Mouse (Mus musculus): Measurements from ENCODE around the gene Cpeb3.
"Not testable (repeated sequence)": the region's sequence is repeated elsewhere in the genome, so short reads cannot be mapped to it uniquely, and the experiment has no call there.

Gene Cpeb3

GRCm38 (mm10) chr19:37208176-37208755 is at the start of gene Cpeb3:
Cpeb3 (minus strand) TSS chr19:37208601.
- DNase-seq (ENCODE audit: low read depth, low spot score) = peak; percentile 66

- DNase-seq (ENCODE audit: low read depth, low spot score) = no peak
These were observed 46.9 kb upstream of the Cpeb3 start for GRCm38 (mm10) chr19:37255321-37255720.

GRCm38 (mm10) chr19:37252104-37252503 is 43.7 kb upstream of the Cpeb3 start:
- DNase-seq (ENCODE audit: low read depth, low spot score) = peak; percentile 53

GRCm38 (mm10) chr19:37248199-37248598 is 39.8 kb upstream of the Cpeb3 start:
- DNase-seq (ENCODE audit: low read depth, low spot score) = no peak

- DNase-seq (ENCODE audit: low read depth, low spot score) = no peak
These were observed 38.5 kb upstream of the Cpeb3 start for GRCm38 (mm10) chr19:37246859-37247258.

GRCm38 (mm10) chr19:37242707-37243106 is 34.3 kb upstream of the Cpeb3 start:
- DNase-seq (ENCODE audit: low read depth, low spot score) = no peak

- peak; percentile 56 for DNase-seq (ENCODE audit: low read depth, low spot score)
These were observed 32.8 kb upstream of the Cpeb3 start for GRCm38 (mm10) chr19:37241201-37241600.

- peak; percentile 57 for DNase-seq (ENCODE audit: low read depth, low spot score)
These were observed 30.7 kb upstream of the Cpeb3 start for GRCm38 (mm10) chr19:37239096-37239495.

GRCm38 (mm10) chr19:37238651-37239050 is 30.2 kb upstream of the Cpeb3 start:
- peak; percentile 50 for DNase-seq (ENCODE audit: low read depth, low spot score)

GRCm38 (mm10) chr19:37237712-37238437 is 29.5 kb upstream of the Cpeb3 start:
- DNase-seq (ENCODE audit: low read depth, low spot score) = peak; percentile 27

- no peak for DNase-seq (ENCODE audit: low read depth, low spot score)
These were observed 28.9 kb upstream of the Cpeb3 start for GRCm38 (mm10) chr19:37237306-37237705.

- no peak for DNase-seq (ENCODE audit: low read depth, low spot score)
These were observed 27.4 kb upstream of the Cpeb3 start for GRCm38 (mm10) chr19:37235818-37236217.

- DNase-seq (ENCODE audit: low read depth, low spot score) = peak; percentile 64
These were observed 25.4 kb upstream of the Cpeb3 start for GRCm38 (mm10) chr19:37233561-37234539.

GRCm38 (mm10) chr19:37232598-37232997 is 24.2 kb upstream of the Cpeb3 start:
- not testable (repeated sequence) for DNase-seq (ENCODE audit: low read depth, low spot score)

- no peak for DNase-seq (ENCODE audit: low read depth, low spot score)
These were observed 16.9 kb upstream of the Cpeb3 start for GRCm38 (mm10) chr19:37225197-37225862.

GRCm38 (mm10) chr19:37214711-37215110 is 6.3 kb upstream of the Cpeb3 start:
- DNase-seq (ENCODE audit: low read depth, low spot score) = no peak

- no peak for DNase-seq (ENCODE audit: low read depth, low spot score)
These were observed 3.0 kb upstream of the Cpeb3 start for GRCm38 (mm10) chr19:37211416-37211815.

GRCm38 (mm10) chr19:37210457-37210856 is 2.1 kb upstream of the Cpeb3 start:
- no peak for DNase-seq (ENCODE audit: low read depth, low spot score)

GRCm38 (mm10) chr19:37209467-37210128 is 1.2 kb upstream of the Cpeb3 start:
- peak; percentile 39 for DNase-seq (ENCODE audit: low read depth, low spot score)

GRCm38 (mm10) chr19:37208986-37209385 is 585 bp upstream of the Cpeb3 start:
- no peak for DNase-seq (ENCODE audit: low read depth, low spot score)

Measured in ES-CJ7 (cell line).